Mouse (Mus musculus): Measurements from ENCODE around the gene 4933402N03Rik. TPM values are rescaled to one million over a fixed set of nuclear protein-coding genes. Genes with fewer than 3 reads are reported as not detected.
A peak's percentile ranks its signal among the peaks of the same experiment; 100 is the strongest.

Gene 4933402N03Rik
- not detected in 2 replicates for polyA plus RNA-seq (2012; rRNA removed)

GRCm38 (mm10) chr7:131146214-131146613 lies at the start of gene 4933402N03Rik:
TSS of gene 4933402N03Rik (minus strand) at chr7:131146314.
- no peaks in the 10 kb centered on the region for H3K4me1 ChIP-seq (ENCODE audit: control insufficient read depth, insufficient read depth, low read length)
- no peak for DNase-seq
- WGBS, result 78% methylated on average over 2 of the region's 2 CpGs
- TF ChIP-seq POLR2A (IDR thresholded peaks at IDR 0.05; ENCODE audit: borderline replicate concordance, extremely low read depth, low read depth, low read length), result no peak
- no peak for TF ChIP-seq CTCF (IDR thresholded peaks at IDR 0.05; ENCODE audit: insufficient read depth, low read length)
- H3K4me3 ChIP-seq (replicated peaks; ENCODE audit: extremely low read depth, low read depth, low read length), result no peak within 1 kb of the TSS

GRCm38 (mm10) chr7:131187996-131188395 lies 41.9 kb upstream of the 4933402N03Rik start:
- no peak for DNase-seq
- 94% methylated on average over 14 of the region's 14 CpGs for WGBS
- H3K4me3 ChIP-seq (replicated peaks; ENCODE audit: extremely low read depth, low read depth, low read length), result no peak overlapping the region
- no peak for TF ChIP-seq CTCF (IDR thresholded peaks at IDR 0.05; ENCODE audit: insufficient read depth, low read length)
- no peak for TF ChIP-seq POLR2A (IDR thresholded peaks at IDR 0.05; ENCODE audit: borderline replicate concordance, extremely low read depth, low read depth, low read length)
- H3K4me1 ChIP-seq (ENCODE audit: control insufficient read depth, insufficient read depth, low read length), result no peaks in the 10 kb centered on the region

GRCm38 (mm10) chr7:131187047-131187446 lies 40.9 kb upstream of the 4933402N03Rik start:
- 49% methylated on average over 8 of the region's 8 CpGs for WGBS
- no peak for TF ChIP-seq POLR2A (IDR thresholded peaks at IDR 0.05; ENCODE audit: borderline replicate concordance, extremely low read depth, low read depth, low read length)
- TF ChIP-seq CTCF (IDR thresholded peaks at IDR 0.05; ENCODE audit: insufficient read depth, low read length), result no peak
- no peak for DNase-seq
- H3K4me1 ChIP-seq (ENCODE audit: control insufficient read depth, insufficient read depth, low read length), result no peaks in the 10 kb centered on the region
- H3K4me3 ChIP-seq (replicated peaks; ENCODE audit: extremely low read depth, low read depth, low read length), result no peak overlapping the region

- DNase-seq, result no peak
- TF ChIP-seq POLR2A (IDR thresholded peaks at IDR 0.05; ENCODE audit: borderline replicate concordance, extremely low read depth, low read depth, low read length) (no peak), CTCF (IDR thresholded peaks at IDR 0.05; ENCODE audit: insufficient read depth, low read length) (no peak)
- Histone ChIP-seq H3K4me3 (replicated peaks; ENCODE audit: extremely low read depth, low read depth, low read length) (no peak overlapping the region), H3K4me1 (ENCODE audit: control insufficient read depth, insufficient read depth, low read length) (no peaks in the 10 kb centered on the region)
- 66% methylated on average over 8 of the region's 8 CpGs for WGBS
These were observed 38.2 kb upstream of the 4933402N03Rik start for GRCm38 (mm10) chr7:131184339-131184738.

- 47% methylated on average over 4 of the region's 4 CpGs for WGBS
- Histone ChIP-seq H3K4me1 (ENCODE audit: control insufficient read depth, insufficient read depth, low read length) (no peaks in the 10 kb centered on the region), H3K4me3 (replicated peaks; ENCODE audit: extremely low read depth, low read depth, low read length) (no peak overlapping the region)
- DNase-seq, result peak; percentile 54
- TF ChIP-seq POLR2A (IDR thresholded peaks at IDR 0.05; ENCODE audit: borderline replicate concordance, extremely low read depth, low read depth, low read length) (no peak), CTCF (IDR thresholded peaks at IDR 0.05; ENCODE audit: insufficient read depth, low read length) (peak; percentile 62; the same call in 1 of the 2 replicates)
These were observed 36.6 kb upstream of the 4933402N03Rik start for GRCm38 (mm10) chr7:131182685-131183084.

GRCm38 (mm10) chr7:131174121-131174520 lies 28.0 kb upstream of the 4933402N03Rik start, which contains the start of gene 5430419D17Rik:
TSS of gene 5430419D17Rik (plus strand) at chr7:131174402.
- no peak for DNase-seq
- no peaks in the 10 kb centered on the region for H3K4me1 ChIP-seq (ENCODE audit: control insufficient read depth, insufficient read depth, low read length)
- no peak within 1 kb of the TSS for H3K4me3 ChIP-seq (replicated peaks; ENCODE audit: extremely low read depth, low read depth, low read length)
- 69% methylated on average over 9 of the region's 9 CpGs for WGBS
- no peak for TF ChIP-seq POLR2A (IDR thresholded peaks at IDR 0.05; ENCODE audit: borderline replicate concordance, extremely low read depth, low read depth, low read length)
- no peak for TF ChIP-seq CTCF (IDR thresholded peaks at IDR 0.05; ENCODE audit: insufficient read depth, low read length)

- H3K4me3 ChIP-seq (replicated peaks; ENCODE audit: extremely low read depth, low read depth, low read length), result no peak overlapping the region
- DNase-seq, result no peak
- H3K4me1 ChIP-seq (ENCODE audit: control insufficient read depth, insufficient read depth, low read length), result no peaks in the 10 kb centered on the region
- no peak for TF ChIP-seq CTCF (IDR thresholded peaks at IDR 0.05; ENCODE audit: insufficient read depth, low read length)
- TF ChIP-seq POLR2A (IDR thresholded peaks at IDR 0.05; ENCODE audit: borderline replicate concordance, extremely low read depth, low read depth, low read length), result no peak
- WGBS, result 8% methylated on average over 2 of the region's 2 CpGs
These were observed 23.0 kb upstream of the 4933402N03Rik start for GRCm38 (mm10) chr7:131169099-131169498.

GRCm38 (mm10) chr7:131167771-131168170 lies 21.7 kb upstream of the 4933402N03Rik start:
- TF ChIP-seq POLR2A (IDR thresholded peaks at IDR 0.05; ENCODE audit: borderline replicate concordance, extremely low read depth, low read depth, low read length) (no peak), CTCF (IDR thresholded peaks at IDR 0.05; ENCODE audit: insufficient read depth, low read length) (no peak)
- Histone ChIP-seq H3K4me3 (replicated peaks; ENCODE audit: extremely low read depth, low read depth, low read length) (no peak overlapping the region), H3K4me1 (ENCODE audit: control insufficient read depth, insufficient read depth, low read length) (no peaks in the 10 kb centered on the region)
- WGBS, result 73% methylated on average over 3 of the region's 3 CpGs
- no peak for DNase-seq

GRCm38 (mm10) chr7:131162251-131162650 lies 16.1 kb upstream of the 4933402N03Rik start:
- H3K4me1 ChIP-seq (ENCODE audit: control insufficient read depth, insufficient read depth, low read length), result no peaks in the 10 kb centered on the region
- TF ChIP-seq CTCF (IDR thresholded peaks at IDR 0.05; ENCODE audit: insufficient read depth, low read length), result no peak
- TF ChIP-seq POLR2A (IDR thresholded peaks at IDR 0.05; ENCODE audit: borderline replicate concordance, extremely low read depth, low read depth, low read length), result no peak
- DNase-seq, result no peak
- WGBS, result 51% methylated on average over 7 of the region's 7 CpGs
- H3K4me3 ChIP-seq (replicated peaks; ENCODE audit: extremely low read depth, low read depth, low read length), result no peak overlapping the region

GRCm38 (mm10) chr7:131153044-131153443 lies 6.9 kb upstream of the 4933402N03Rik start:
- 46% methylated on average over 5 of the region's 5 CpGs for WGBS
- no peak for DNase-seq
- TF ChIP-seq POLR2A (IDR thresholded peaks at IDR 0.05; ENCODE audit: borderline replicate concordance, extremely low read depth, low read depth, low read length) (no peak), CTCF (IDR thresholded peaks at IDR 0.05; ENCODE audit: insufficient read depth, low read length) (no peak)

More at GRCm38 (mm10) chr7:131153044-131153443, 6.9 kb upstream of the 4933402N03Rik start:
- no peaks in the 10 kb centered on the region for H3K4me1 ChIP-seq (ENCODE audit: control insufficient read depth, insufficient read depth, low read length)
- H3K4me3 ChIP-seq (replicated peaks; ENCODE audit: extremely low read depth, low read depth, low read length), result no peak overlapping the region
